Mouse (Mus musculus) heart, embryonic 13.5 days (tissue): ENCODE data around the gene Cpb2. TPM values are rescaled to one million over a fixed set of nuclear protein-coding genes. Genes with fewer than 3 reads are reported as not detected.

Experiments used
- ATAC-seq: fragments of 200-750 bp; cut with Nextera tagmentation; 2 replicates; pipeline ENCODE4 v1.8.0; 2017; ENCODE audit warnings: moderate TSS enrichment; ENCODE audit not compliant: insufficient number of reproducible peaks, low FRiP score, low TSS enrichment; ENCODE audit errors: extremely low read depth
- H3K27ac ChIP-seq: fragments of 300-500 bp; sonication (generic); replicated peaks from 2 replicates; pipeline ENCODE4 v1.5.1; 2015; ENCODE audit warnings: moderate library complexity, mild to moderate bottlenecking, inconsistent platforms
- H3K27me3 ChIP-seq: fragments of 300-500 bp; sonication (generic); replicated peaks from 2 replicates; pipeline ENCODE4 v1.6.1; 2015; ENCODE audit warnings: mild to moderate bottlenecking, inconsistent platforms
- H3K36me3 ChIP-seq: fragments of 300-500 bp; sonication (generic); 2 replicates; pipeline ENCODE4 v1.6.1; 2015; ENCODE audit warnings: mild to moderate bottlenecking, inconsistent platforms
- H3K4me1 ChIP-seq: fragments of 300-500 bp; sonication (generic); 2 replicates; pipeline ENCODE4 v1.6.1; 2015; ENCODE audit warnings: inconsistent platforms
- H3K4me2 ChIP-seq: fragments of 300-500 bp; sonication (generic); 2 replicates; pipeline ENCODE4 v1.6.1; 2015; ENCODE audit warnings: inconsistent platforms, mild to moderate bottlenecking, moderate library complexity
- H3K4me3 ChIP-seq: fragments of 300-500 bp; sonication (generic); 2 replicates; pipeline ENCODE4 v1.5.1; 2015; ENCODE audit warnings: moderate library complexity, mild to moderate bottlenecking, inconsistent platforms
- H3K9ac ChIP-seq: fragments of 300-500 bp; sonication (generic); 2 replicates; pipeline ENCODE4 v1.6.1; 2015; ENCODE audit warnings: inconsistent platforms, mild to moderate bottlenecking, moderate library complexity
- H3K9me3 ChIP-seq: fragments of 300-500 bp; sonication (generic); 2 replicates; pipeline ENCODE4 v1.6.1; 2016; ENCODE audit warnings: inconsistent platforms
- WGBS: fragments of 180-500 bp; shearing (Covaris S2); methylation state at CpG from one replicate; pipeline ENCODE4 v1.1.7; 2015; ENCODE audit warnings: mixed read lengths; 5-methylcytosine and 5-hydroxymethylcytosine counted together
- polyA plus RNA-seq: library from polyadenylated mRNA; unstranded; fragments of >200 nt; fragmentation: Nextera tagmentation; extraction: Ambion mirVana; gene quantifications from 2 replicates; pipeline ENCODE4 v1.2.1, GENCODE M21; 2015

The Cpb2 gene
- polyA plus RNA-seq, 1 experiment from 2014 or later: 0.28 TPM

- Histone ChIP-seq H3K36me3 (0 out of 2 replicates have a peak, but pooled peaks cover 6% of the 10 kb centered on the region), H3K27me3 (no peaks in the 10 kb centered on the region), H3K27ac (no peak overlapping the region), H3K4me3 (no peak overlapping the region), H3K9me3 (no peaks in the 10 kb centered on the region), H3K4me2 (no peak overlapping the region), H3K9ac (no peak overlapping the region), H3K4me1 (no peaks in the 10 kb centered on the region)
- no peak for ATAC-seq
- WGBS: 69% methylated on average over 5 of the region's 5 CpGs
These were observed 22.7 kb upstream of the Cpb2 start for GRCm38 (mm10) chr14:75219250-75219913.

- no peak overlapping the region for H3K27ac ChIP-seq
- WGBS: 68% methylated on average over 6 of the region's 6 CpGs
- no peaks in the 10 kb centered on the region for H3K36me3 ChIP-seq
- H3K4me2 ChIP-seq: no peak overlapping the region
- H3K9me3 ChIP-seq: no peaks in the 10 kb centered on the region
- no peaks in the 10 kb centered on the region for H3K27me3 ChIP-seq
- H3K9ac ChIP-seq: no peak overlapping the region
- H3K4me1 ChIP-seq: no peaks in the 10 kb centered on the region
- no peak overlapping the region for H3K4me3 ChIP-seq
- ATAC-seq: no peak
These were observed 19.7 kb upstream of the Cpb2 start for GRCm38 (mm10) chr14:75222386-75222785.

- ATAC-seq: no peak
- H3K4me3 ChIP-seq: no peak overlapping the region
- H3K9me3 ChIP-seq: no peaks in the 10 kb centered on the region
- no peak overlapping the region for H3K27ac ChIP-seq
- H3K9ac ChIP-seq: no peak overlapping the region
- H3K27me3 ChIP-seq: no peaks in the 10 kb centered on the region
- H3K36me3 ChIP-seq: no peaks in the 10 kb centered on the region
- 64% methylated on average over 6 of the region's 6 CpGs for WGBS
- H3K4me1 ChIP-seq: no peaks in the 10 kb centered on the region
- no peak overlapping the region for H3K4me2 ChIP-seq
These were observed 14.5 kb upstream of the Cpb2 start for GRCm38 (mm10) chr14:75227453-75228084.

GRCm38 (mm10) chr14:75229834-75230233 is 12.3 kb upstream of the Cpb2 start:
- no peak overlapping the region for H3K9ac ChIP-seq
- WGBS: 35% methylated on average over 2 of the region's 2 CpGs
- no peaks in the 10 kb centered on the region for H3K4me1 ChIP-seq
- no peaks in the 10 kb centered on the region for H3K9me3 ChIP-seq
- H3K4me2 ChIP-seq: no peak overlapping the region
- no peak for ATAC-seq
- H3K4me3 ChIP-seq: no peak overlapping the region
- no peak overlapping the region for H3K27ac ChIP-seq
- no peaks in the 10 kb centered on the region for H3K36me3 ChIP-seq
- H3K27me3 ChIP-seq: no peaks in the 10 kb centered on the region

GRCm38 (mm10) chr14:75233070-75233469 is 9.0 kb upstream of the Cpb2 start:
- H3K4me2 ChIP-seq: no peak overlapping the region

GRCm38 (mm10) chr14:75235552-75235951 is 6.5 kb upstream of the Cpb2 start:
- Histone ChIP-seq H3K9me3 (no peaks in the 10 kb centered on the region), H3K9ac (no peak overlapping the region), H3K4me1 (no peaks in the 10 kb centered on the region), H3K36me3 (no peaks in the 10 kb centered on the region), H3K4me3 (no peak overlapping the region), H3K4me2 (no peak overlapping the region), H3K27me3 (no peaks in the 10 kb centered on the region), H3K27ac (no peak overlapping the region)
- no peak for ATAC-seq
- WGBS: 82% methylated on average over 8 of the region's 8 CpGs

More at GRCm38 (mm10) chr14:75233070-75233469, 9.0 kb upstream of the Cpb2 start:
- no peaks in the 10 kb centered on the region for H3K36me3 ChIP-seq
- no peak overlapping the region for H3K4me3 ChIP-seq
- no peak for ATAC-seq
- H3K27me3 ChIP-seq: no peaks in the 10 kb centered on the region
- H3K4me1 ChIP-seq: no peaks in the 10 kb centered on the region
- no peak overlapping the region for H3K27ac ChIP-seq
- no peaks in the 10 kb centered on the region for H3K9me3 ChIP-seq
- no peak overlapping the region for H3K9ac ChIP-seq
- WGBS: 81% methylated on average over 5 of the region's 5 CpGs

GRCm38 (mm10) chr14:75235955-75236635 is 6.0 kb upstream of the Cpb2 start:
- Histone ChIP-seq H3K27ac (no peak overlapping the region), H3K4me3 (no peak overlapping the region), H3K9ac (no peak overlapping the region), H3K4me1 (no peaks in the 10 kb centered on the region), H3K36me3 (no peaks in the 10 kb centered on the region), H3K4me2 (no peak overlapping the region), H3K9me3 (no peaks in the 10 kb centered on the region), H3K27me3 (no peaks in the 10 kb centered on the region)
- no peak for ATAC-seq
- 67% methylated on average over 9 of the region's 9 CpGs for WGBS

GRCm38 (mm10) chr14:75236636-75237003 is 5.5 kb upstream of the Cpb2 start:
- Histone ChIP-seq H3K9ac (no peak overlapping the region), H3K27ac (no peak overlapping the region), H3K36me3 (no peaks in the 10 kb centered on the region), H3K4me3 (no peak overlapping the region), H3K4me2 (no peak overlapping the region), H3K4me1 (no peaks in the 10 kb centered on the region), H3K27me3 (no peaks in the 10 kb centered on the region), H3K9me3 (no peaks in the 10 kb centered on the region)
- ATAC-seq: no peak
- 77% methylated on average over 4 of the region's 4 CpGs for WGBS

GRCm38 (mm10) chr14:75237096-75237495 is 5.0 kb upstream of the Cpb2 start:
- Histone ChIP-seq H3K4me3 (no peak overlapping the region), H3K27ac (no peak overlapping the region), H3K4me2 (no peak overlapping the region), H3K27me3 (no peaks in the 10 kb centered on the region), H3K9me3 (no peaks in the 10 kb centered on the region), H3K4me1 (no peaks in the 10 kb centered on the region), H3K9ac (no peak overlapping the region), H3K36me3 (no peaks in the 10 kb centered on the region)
- 78% methylated on average over 8 of the region's 8 CpGs for WGBS
- no peak for ATAC-seq

GRCm38 (mm10) chr14:75238054-75238692 is 3.9 kb upstream of the Cpb2 start:
- Histone ChIP-seq H3K4me3 (no peak overlapping the region), H3K27me3 (no peaks in the 10 kb centered on the region), H3K9ac (no peak overlapping the region), H3K4me2 (no peak overlapping the region), H3K9me3 (no peaks in the 10 kb centered on the region), H3K36me3 (no peaks in the 10 kb centered on the region), H3K27ac (no peak overlapping the region), H3K4me1 (no peaks in the 10 kb centered on the region)
- WGBS: 68% methylated on average over 6 of the region's 6 CpGs
- no peak for ATAC-seq
